Mouse (Mus musculus) adrenal gland, adult (tissue): ENCODE results near the gene Eif1b.

Experiments
- DNase-seq, 2 experiments: peaks; one replicate each; pipeline ENCODE4 v3.0.0; 2022 to 2023; ENCODE audit warnings: low spot score in 1 of 2; ENCODE audit not compliant: inconsistent age in 2 of 2

Gene Eif1b

GRCm38 (mm10) chr9:120519469-120520125 lies 27.6 kb downstream of the Eif1b start:
- peak in 1 of 2 experiments; percentile 43 for DNase-seq

GRCm38 (mm10) chr9:120521161-120521560 lies 29.1 kb downstream of the Eif1b start:
- no peak for DNase-seq

- peak in 1 of 2 experiments; percentile 50 for DNase-seq
Observed at GRCm38 (mm10) chr9:120527270-120527669, 35.2 kb downstream of the Eif1b start.

- no peak for DNase-seq
Observed at GRCm38 (mm10) chr9:120527919-120528318, 35.9 kb downstream of the Eif1b start.

- DNase-seq: no peak
Observed at GRCm38 (mm10) chr9:120528815-120529510, 36.9 kb downstream of the Eif1b start.

GRCm38 (mm10) chr9:120530471-120530870 lies 38.4 kb downstream of the Eif1b start:
- no peak for DNase-seq

- DNase-seq: no peak
Observed at GRCm38 (mm10) chr9:120532062-120532461, 40.0 kb downstream of the Eif1b start.

- DNase-seq: no peak
Observed at GRCm38 (mm10) chr9:120532691-120533090, 40.7 kb downstream of the Eif1b start.

- DNase-seq: peak; percentile 38 to 90
Observed at GRCm38 (mm10) chr9:120533446-120533950, 41.5 kb downstream of the Eif1b start.

GRCm38 (mm10) chr9:120539662-120540251 lies 47.7 kb downstream of the Eif1b start, which contains the start of gene Entpd3:
Entpd3 (plus strand) TSS chr9:120539818.
- DNase-seq: peak; percentile 15 to 72

- no peak for DNase-seq
Observed at GRCm38 (mm10) chr9:120541411-120541810, 49.4 kb downstream of the Eif1b start.

GRCm38 (mm10) chr9:120542241-120542640 lies 50.2 kb downstream of the Eif1b start:
- no peak for DNase-seq
